Mouse (Mus musculus) retina, postnatal 7 days (tissue): ENCODE results near the gene Usp30.
A peak's percentile ranks its signal among the peaks of the same experiment; 100 is the strongest.

ENCODE experiments used
- DNase-seq: peaks from one replicate; pipeline ENCODE4 v3.0.0-alpha.2; 2012; ENCODE audit warnings: low read depth, low spot score

Gene Usp30

DNA sequence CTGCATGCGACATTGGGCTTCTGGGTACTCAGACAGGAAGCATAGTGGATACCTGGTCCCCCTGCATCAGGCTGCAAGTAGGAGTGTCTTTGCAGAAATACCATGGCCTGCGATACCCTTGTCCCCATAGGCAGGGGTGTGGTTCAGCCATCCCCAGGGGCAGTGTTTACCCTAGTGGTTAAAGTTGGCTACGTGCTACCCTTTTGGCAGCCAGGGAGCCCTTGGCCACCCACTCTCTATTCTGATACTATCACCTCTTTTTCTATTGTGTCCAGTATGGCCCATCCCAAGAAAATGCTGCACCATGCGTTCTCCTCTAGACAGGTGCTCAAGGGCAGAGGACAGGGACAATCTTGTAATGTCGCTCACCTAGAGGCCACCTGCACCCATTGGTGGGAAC lies 89.5 kb downstream of the Usp30 start:
- DNase-seq: no peak

- DNase-seq: no peak
Measured at GRCm38 (mm10) chr5:114155168-114155933, 90.1 kb downstream of the Usp30 start.

GRCm38 (mm10) chr5:114157236-114157635 lies 92.0 kb downstream of the Usp30 start:
- DNase-seq: no peak

- DNase-seq: no peak
Measured at GRCm38 (mm10) chr5:114161424-114161823, 96.2 kb downstream of the Usp30 start.

DNA sequence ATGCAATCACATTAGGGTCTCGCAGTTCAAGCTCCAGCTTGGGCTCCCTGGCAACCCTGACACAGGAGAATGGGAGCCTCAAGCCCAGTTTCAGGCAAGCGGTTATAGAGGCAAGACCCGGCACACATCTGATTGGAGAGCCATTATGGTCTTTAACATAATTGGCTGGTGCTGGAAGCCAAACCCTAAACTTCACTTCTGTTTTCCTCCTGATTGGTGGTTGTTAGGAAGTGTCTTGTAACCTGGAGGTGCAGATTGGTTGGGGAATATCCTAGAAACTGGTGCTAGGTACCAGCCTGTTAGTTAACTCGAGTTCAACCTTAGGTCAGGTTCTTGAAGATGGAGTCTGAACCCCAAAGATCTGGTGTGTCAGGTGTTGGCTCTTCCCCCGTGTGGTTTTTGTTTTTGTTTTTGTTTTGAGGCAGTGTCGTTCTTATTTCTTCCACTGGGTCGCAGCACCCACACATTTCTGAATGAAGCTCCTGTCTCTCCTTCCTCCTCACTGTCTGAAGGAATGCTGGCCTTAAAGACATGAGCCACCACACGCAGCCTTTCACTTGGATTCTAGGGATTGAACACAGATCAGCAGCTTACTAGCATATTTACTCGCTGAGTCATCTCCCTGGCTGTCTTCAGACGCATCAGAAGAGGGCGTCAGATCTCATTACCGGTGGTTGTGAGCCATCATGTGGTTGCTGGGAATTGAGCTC lies 97.0 kb downstream of the Usp30 start:
- no peak for DNase-seq

GRCm38 (mm10) chr5:114163117-114163696 lies 97.9 kb downstream of the Usp30 start:
- no peak for DNase-seq

GRCm38 (mm10) chr5:114170345-114170744 lies 105.1 kb downstream of the Usp30 start:
- DNase-seq: no peak

DNA sequence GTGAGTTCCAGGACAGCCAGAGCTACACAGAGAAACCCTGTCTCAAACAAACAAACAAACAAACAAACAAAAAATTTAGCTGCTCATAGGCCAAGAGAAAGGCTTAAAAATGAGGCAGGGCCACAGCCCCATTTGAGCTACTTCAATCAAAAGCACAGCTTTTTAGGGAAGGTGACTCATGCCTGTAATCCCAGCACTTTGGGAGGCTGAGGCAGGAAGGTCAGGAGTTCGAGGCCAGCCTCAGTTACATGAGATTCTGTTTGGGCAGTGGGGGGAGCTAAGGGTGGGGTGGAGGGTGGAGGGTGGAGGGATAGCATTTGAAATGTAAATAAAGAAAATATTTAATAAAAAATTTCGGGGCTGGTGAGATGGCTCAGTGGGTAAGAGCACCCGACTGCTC lies 107.7 kb downstream of the Usp30 start:
- peak; percentile 16 for DNase-seq

GRCm38 (mm10) chr5:114173458-114173857 lies 108.2 kb downstream of the Usp30 start:
- DNase-seq: no peak

DNA sequence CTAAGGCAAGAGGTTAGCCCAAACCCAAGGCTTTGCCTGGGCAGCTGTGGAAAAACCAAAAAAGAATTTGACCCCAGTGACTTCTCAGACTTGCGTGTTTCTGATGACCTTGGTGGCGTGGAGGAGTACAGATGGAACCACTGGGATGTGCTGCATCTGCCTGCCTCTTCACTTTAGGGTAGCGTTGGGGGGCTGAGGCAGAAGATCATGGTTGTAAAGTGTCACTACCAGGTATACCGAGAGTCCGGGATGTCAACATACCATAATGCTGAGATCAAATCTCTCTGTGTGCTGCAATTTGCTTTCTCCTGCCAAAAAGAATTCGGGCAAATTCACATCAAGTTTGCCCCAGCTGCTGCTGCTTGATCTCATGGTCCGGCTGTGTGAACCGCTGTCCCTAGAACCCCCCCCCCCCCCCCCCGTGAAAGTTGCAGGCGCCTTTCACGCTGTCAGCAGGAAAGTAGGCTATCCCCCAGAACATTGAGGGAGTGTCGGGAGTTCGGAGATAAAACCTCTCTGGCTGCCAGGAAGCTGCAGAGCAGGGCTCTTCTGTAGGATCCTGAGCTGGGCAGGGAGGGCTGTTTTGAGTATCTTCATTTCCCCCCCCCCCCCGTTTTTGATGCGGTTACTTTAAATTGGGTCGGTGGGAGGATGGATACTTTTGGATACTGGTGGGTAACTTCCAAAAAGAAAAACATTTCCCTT lies 108.8 kb downstream of the Usp30 start:
- no peak for DNase-seq
